Mouse (Mus musculus) kidney, adult 2 months (tissue): ENCODE data around the gene Bcat1. TPM values are rescaled to one million over a fixed set of nuclear protein-coding genes. Genes with fewer than 3 reads are reported as not detected.

Experiments
- DNase-seq: peaks from one replicate; pipeline ENCODE4 v3.0.0; 2021
- H3K27ac ChIP-seq: fragments of 200-500 bp; 2 replicates; pipeline ENCODE4 v1.5.1; 2012; ENCODE audit warnings: low read depth, low read length, control low read depth, inconsistent platforms; ENCODE audit not compliant: insufficient read depth
- H3K27me3 ChIP-seq: fragments of 200-500 bp; replicated peaks from 2 replicates; pipeline ENCODE4 v1.6.1; 2012; ENCODE audit warnings: mild to moderate bottlenecking, moderate library complexity, low read length, inconsistent platforms; ENCODE audit not compliant: control insufficient read depth, insufficient read depth
- H3K36me3 ChIP-seq: fragments of 200-500 bp; 2 replicates; pipeline ENCODE4 v1.6.1; 2012; ENCODE audit warnings: mild to moderate bottlenecking, moderate library complexity, low read length, inconsistent platforms; ENCODE audit not compliant: control insufficient read depth, insufficient read depth
- H3K4me1 ChIP-seq: fragments of 200-500 bp; 2 replicates; pipeline ENCODE4 v1.6.1; 2011; ENCODE audit warnings: low read length; ENCODE audit not compliant: control insufficient read depth, insufficient read depth
- H3K4me3 ChIP-seq: fragments of 200-500 bp; 2 replicates; pipeline ENCODE4 v1.5.1; 2011; ENCODE audit warnings: mild to moderate bottlenecking, low read depth, low read length, control low read depth; ENCODE audit not compliant: insufficient read depth
- CTCF ChIP-seq: fragments of 200-500 bp; conservative IDR thresholded peaks from 2 replicates; pipeline ENCODE4 v1.5.1; 2011; ENCODE audit warnings: low read depth, mild to moderate bottlenecking, control low read depth, low read length, moderate library complexity, mixed read lengths; ENCODE audit not compliant: insufficient read depth, insufficient read length
- POLR2A ChIP-seq: fragments of 200-500 bp; IDR thresholded peaks from one replicate; pipeline ENCODE4 v1.6.1; 2011; ENCODE audit warnings: low read depth, low read length, control low read depth
- WGBS: fragments of 180-500 bp; shearing (Covaris S2); methylation state at CpG from one replicate; pipeline ENCODE4 v1.1.7; 2018; 5-methylcytosine and 5-hydroxymethylcytosine counted together
- polyA plus RNA-seq: library from polyadenylated mRNA; depleted of rRNA; stranded (reverse); fragments of >200 nt; gene quantifications from 2 replicates; pipeline ENCODE4 v1.2.3, GENCODE M21; 2012

Bcat1 gene
- polyA plus RNA-seq, 1 experiment: 10.2 TPM

DNA sequence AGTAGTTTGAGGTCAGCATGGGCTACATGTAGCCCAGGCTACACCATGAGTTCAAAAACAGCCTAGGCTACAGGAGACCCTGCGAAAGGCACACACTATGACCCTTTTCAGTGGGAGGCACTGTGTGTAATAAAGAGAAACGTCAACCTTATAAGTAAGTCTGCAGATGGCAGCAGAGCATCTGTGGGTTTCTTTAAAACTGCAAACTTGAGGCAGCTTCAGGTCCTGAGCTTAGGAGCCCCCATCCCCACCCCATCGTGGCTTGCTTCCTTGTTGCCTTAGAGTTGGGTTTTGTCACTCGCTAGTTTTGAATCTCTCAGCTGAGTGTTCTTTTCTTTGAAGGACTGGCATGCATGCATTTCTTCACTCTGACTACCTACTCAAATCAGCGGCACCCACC, 14.9 kb upstream of the Bcat1 start:
- Histone ChIP-seq H3K27me3 (no peaks in the 10 kb centered on the region; the same call in 1 of the 2 replicates), H3K27ac (no peak overlapping the region), H3K36me3 (no peaks in the 10 kb centered on the region), H3K4me3 (no peak overlapping the region), H3K4me1 (no peaks in the 10 kb centered on the region)
- TF ChIP-seq CTCF (no peak), POLR2A (no peak)
- DNase-seq: no peak
- WGBS: 71% methylated on average over 5 of the region's 5 CpGs

DNA sequence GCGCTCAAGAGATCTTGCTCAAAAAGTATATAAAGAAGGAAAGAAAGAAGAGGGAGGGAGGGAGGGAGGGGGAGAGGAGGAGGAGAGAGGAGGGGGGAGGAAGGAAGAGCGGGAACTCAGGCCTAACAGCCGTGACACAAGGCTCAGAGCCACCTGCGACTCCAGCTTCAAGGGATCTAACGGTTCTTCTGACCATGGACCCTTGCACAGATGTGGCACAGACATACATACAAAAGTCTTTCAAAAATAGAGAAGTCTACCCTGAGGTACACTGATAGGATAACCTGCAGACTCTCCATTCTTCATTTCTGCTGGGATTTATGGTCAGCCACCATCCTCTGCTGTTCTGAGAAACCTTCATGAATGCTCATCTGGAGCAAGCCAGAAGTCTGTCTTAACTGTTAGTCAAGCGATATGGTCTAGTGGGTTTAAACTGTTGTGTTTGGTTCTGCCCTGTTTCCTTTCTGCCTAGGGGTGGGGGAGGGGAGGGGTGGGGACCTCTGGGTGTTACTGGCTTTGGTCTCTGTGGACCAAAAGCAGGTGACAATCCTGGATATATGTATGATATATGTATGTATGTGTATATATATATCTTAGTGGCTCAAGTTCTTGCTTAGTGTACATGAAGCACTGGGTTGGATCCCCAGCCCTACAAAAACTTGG, 14.3 kb upstream of the Bcat1 start:
- Histone ChIP-seq H3K27me3 (no peaks in the 10 kb centered on the region; the same call in 1 of the 2 replicates), H3K27ac (no peak overlapping the region), H3K4me1 (no peaks in the 10 kb centered on the region), H3K36me3 (no peaks in the 10 kb centered on the region), H3K4me3 (no peak overlapping the region)
- 55% methylated on average over 6 of the region's 6 CpGs for WGBS
- DNase-seq: no peak
- no peak for TF ChIP-seq CTCF
- TF ChIP-seq POLR2A: no peak

DNA sequence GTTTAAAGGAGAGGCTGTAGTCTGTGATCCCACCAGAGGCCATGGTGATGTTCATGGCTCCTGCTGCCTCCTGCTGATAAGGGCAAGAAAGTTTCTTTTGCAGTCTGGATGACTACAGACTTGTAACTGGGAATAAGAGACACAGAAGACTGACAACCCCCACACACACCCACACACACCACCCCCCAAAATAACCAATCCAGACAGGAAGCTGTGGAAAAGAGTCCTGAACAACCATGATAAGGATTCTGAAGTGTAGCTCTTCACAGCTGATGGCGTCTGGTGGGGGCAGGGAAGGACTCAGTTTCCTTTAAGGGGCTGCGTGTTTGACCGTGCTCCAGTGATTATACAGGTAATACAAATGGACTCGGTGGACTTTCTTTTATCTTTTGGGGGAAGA, 13.4 kb upstream of the Bcat1 start:
- no peak for TF ChIP-seq CTCF
- TF ChIP-seq POLR2A: no peak
- H3K36me3 ChIP-seq: no peaks in the 10 kb centered on the region
- no peaks in the 10 kb centered on the region; the same call in 1 of the 2 replicates for H3K27me3 ChIP-seq
- WGBS: 74% methylated on average over 4 of the region's 4 CpGs
- DNase-seq: no peak
- no peak overlapping the region for H3K27ac ChIP-seq
- H3K4me1 ChIP-seq: no peaks in the 10 kb centered on the region
- no peak overlapping the region for H3K4me3 ChIP-seq

DNA sequence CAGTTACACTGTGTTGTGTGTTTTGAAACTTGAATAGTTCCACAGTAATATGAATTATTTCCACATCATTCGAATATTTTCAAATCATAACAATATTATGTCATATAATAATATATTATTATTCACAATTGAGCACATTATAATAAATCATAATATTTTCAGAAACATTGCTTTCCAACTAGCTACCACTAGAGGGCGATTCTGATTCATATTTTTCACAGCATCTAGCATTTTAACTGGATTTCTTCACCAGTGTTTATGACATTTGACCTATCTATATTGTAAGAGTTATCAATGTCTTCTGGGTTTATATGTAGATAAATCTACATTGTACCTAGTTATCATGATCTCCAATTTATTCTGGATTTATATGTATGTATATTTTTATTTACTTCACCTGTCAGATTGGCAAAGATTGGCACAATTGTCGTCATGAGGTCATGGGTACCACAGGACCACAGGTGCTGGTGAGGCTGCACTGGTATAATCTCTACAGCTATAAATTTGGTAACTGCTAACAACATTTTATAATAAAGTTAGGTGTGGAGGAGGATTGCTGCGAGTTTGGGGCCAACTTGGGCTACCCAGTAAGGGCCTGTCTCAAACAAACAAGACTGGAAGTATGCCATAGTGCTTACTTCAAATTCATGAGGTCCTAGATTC, 12.6 kb upstream of the Bcat1 start:
- TF ChIP-seq POLR2A: no peak
- no peak for TF ChIP-seq CTCF
- DNase-seq: peak; percentile 16
- 52% methylated on average over 4 of the region's 4 CpGs for WGBS
- H3K27ac ChIP-seq: no peak overlapping the region
- no peak overlapping the region for H3K4me3 ChIP-seq
- H3K36me3 ChIP-seq: no peaks in the 10 kb centered on the region
- no peaks in the 10 kb centered on the region; the same call in 1 of the 2 replicates for H3K27me3 ChIP-seq
- H3K4me1 ChIP-seq: no peaks in the 10 kb centered on the region

DNA sequence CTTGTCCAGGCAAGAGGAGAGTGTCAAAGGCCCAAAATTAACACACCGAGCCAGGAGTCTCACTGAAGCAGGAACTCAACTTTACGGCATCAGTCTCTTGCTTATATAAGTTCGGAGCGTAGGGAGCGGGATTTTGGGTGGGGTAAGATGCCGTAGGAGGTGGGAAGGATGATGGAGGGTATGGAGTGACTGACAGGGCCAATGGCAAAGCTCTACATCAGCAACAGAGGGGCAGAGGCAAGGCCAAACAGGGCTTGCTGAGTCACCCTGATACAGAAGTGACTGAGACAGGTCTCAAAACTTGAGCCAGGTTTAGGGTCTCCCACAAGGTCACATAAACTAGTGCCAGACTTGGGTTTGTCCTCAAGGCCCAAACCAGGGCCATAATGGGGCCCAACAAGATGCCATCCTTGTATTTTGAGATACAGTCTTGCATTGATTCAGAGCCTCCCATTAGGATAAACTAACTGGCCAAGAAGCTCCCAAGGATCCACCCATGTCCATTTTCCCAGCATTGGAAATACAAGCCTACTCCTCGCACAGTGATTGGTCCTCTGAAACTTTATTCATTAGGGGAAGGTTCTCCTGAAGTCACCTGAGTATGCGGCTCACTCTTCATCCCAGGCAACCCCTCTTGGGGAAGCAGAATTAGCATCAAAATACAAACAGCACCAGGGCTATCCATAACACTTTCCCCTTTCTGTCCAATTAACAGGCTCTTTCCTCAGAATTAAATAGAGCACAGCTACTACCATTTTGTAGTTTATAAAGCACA, 8.5 kb upstream of the Bcat1 start:
- Histone ChIP-seq H3K36me3 (no peaks in the 10 kb centered on the region), H3K4me1 (no peaks in the 10 kb centered on the region), H3K27ac (no peak overlapping the region), H3K4me3 (no peak overlapping the region), H3K27me3 (no peaks in the 10 kb centered on the region)
- WGBS: 95% methylated on average over 8 of the region's 8 CpGs
- TF ChIP-seq CTCF (no peak), POLR2A (no peak)
- no peak for DNase-seq

DNA sequence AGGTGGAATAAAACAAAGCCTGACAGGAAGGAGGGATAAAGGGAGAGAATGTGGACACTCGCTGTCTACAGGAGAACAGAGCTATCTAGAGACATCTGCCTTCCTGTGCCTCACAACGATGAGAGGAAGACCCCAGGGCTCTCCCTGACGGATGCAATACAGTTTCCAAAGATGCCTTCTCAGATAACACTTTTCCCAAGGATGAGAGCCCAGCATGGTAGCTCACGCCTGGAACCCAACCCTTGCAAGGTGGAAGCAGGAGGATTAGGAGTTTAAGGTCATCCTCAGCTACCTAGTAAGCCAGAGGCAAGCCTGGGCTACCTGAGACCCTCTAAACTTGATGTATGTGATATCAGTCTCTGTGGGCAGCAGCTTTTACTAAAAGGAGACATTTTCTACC, 5.7 kb upstream of the Bcat1 start:
- TF ChIP-seq CTCF (no peak), POLR2A (no peak)
- DNase-seq: no peak

DNA sequence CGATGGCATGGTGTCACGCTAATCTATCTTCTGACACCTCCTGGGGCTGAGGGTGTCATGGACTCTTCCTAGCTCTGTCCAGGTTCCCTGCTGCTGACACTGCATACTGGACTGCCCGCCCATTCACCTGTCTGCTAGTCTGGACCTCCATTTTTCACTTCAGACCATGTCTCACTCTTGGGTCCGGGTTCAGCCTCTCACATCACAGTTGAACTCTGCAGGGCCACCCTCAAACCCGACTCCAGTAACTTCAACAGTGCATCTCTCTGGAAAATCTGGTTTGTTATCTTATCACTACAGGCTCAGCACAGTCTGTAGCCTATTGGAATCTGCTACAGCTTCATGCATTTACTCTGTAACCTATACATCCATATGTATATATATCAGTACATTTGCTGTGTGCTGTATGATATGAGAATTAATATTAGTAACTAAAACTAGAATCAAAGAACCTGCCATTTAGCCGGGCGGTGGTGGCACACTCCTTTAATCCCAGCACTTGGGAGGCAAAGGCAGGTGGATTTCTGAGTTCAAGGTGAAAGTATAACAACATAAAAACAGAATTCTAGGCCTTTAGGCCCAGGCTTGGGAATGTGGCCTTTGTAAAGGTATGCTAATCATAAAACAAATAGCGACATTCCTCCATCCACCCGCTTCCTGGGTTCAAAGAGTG, 3.2 kb upstream of the Bcat1 start:
- H3K27me3 ChIP-seq: no peaks in the 10 kb centered on the region
- no peak overlapping the region for H3K4me3 ChIP-seq
- no peak for DNase-seq
- TF ChIP-seq CTCF (no peak), POLR2A (no peak)
- H3K4me1 ChIP-seq: no peaks in the 10 kb centered on the region
- whole genome bisulfite sequencing: 78% methylated on average over 9 of the region's 9 CpGs
- H3K36me3 ChIP-seq: no peaks in the 10 kb centered on the region
- no peak overlapping the region for H3K27ac ChIP-seq

More for the DNA sequence above, 5.7 kb upstream of the Bcat1 start:
- no peak overlapping the region for H3K4me3 ChIP-seq
- H3K27ac ChIP-seq: no peak overlapping the region
- no peaks in the 10 kb centered on the region for H3K27me3 ChIP-seq
- H3K36me3 ChIP-seq: no peaks in the 10 kb centered on the region
- no peaks in the 10 kb centered on the region for H3K4me1 ChIP-seq
- WGBS: 48% methylated on average over 4 of the region's 4 CpGs
